Mouse (Mus musculus) frontal cortex, adult 2 months (tissue): Measurements from ENCODE around the gene Gm3264. TPM values are rescaled to one million over a fixed set of nuclear protein-coding genes. Genes with fewer than 3 reads are reported as not detected.
"Not testable (repeated sequence)": the region's sequence is repeated elsewhere in the genome, so short reads cannot be mapped to it uniquely, and the experiment has no call there.

Experiments
- DNase-seq, 2 experiments: peaks; one replicate each; pipeline ENCODE4 v3.0.0; 2022; ENCODE audit warnings: low spot score in 1 of 2; ENCODE audit errors: extremely low spot score in 1 of 2
- polyA plus RNA-seq: library from polyadenylated mRNA; depleted of rRNA; stranded (reverse); fragments of >200 nt; gene quantifications from 2 replicates; pipeline ENCODE4 v1.2.3, GENCODE M21; 2012; rRNA removed

The Gm3264 gene
- polyA plus RNA-seq = 0.90 TPM in 1 of 2 replicates, not detected in the other

GRCm38 (mm10) chr14:4855299-4855980, at the start of gene Gm3264:
Gene Gm3264, plus strand, starts transcription at chr14:4855576.
- DNase-seq = not testable (repeated sequence)

- not testable (repeated sequence) for DNase-seq
Measured at GRCm38 (mm10) chr14:4806421-4806820, 49.0 kb upstream of the Gm3264 start.

- DNase-seq = not testable (repeated sequence)
Measured at GRCm38 (mm10) chr14:4821950-4822349, 33.4 kb upstream of the Gm3264 start.

- DNase-seq = not testable (repeated sequence)
Measured at GRCm38 (mm10) chr14:4837806-4838205, 17.6 kb upstream of the Gm3264 start, which contains the start of gene Gm3269. Gene Gm3269, plus strand, starts transcription at chr14:4838106.

- DNase-seq = not testable (repeated sequence)
Measured at GRCm38 (mm10) chr14:4892116-4892515, 36.7 kb downstream of the Gm3264 start, which contains the start of gene Gm3278. Gene Gm3278, plus strand, starts transcription at chr14:4892416.

Other genes starting within 250 kb of the Gm3264 start
- gene Gm8159, start 223.2 kb upstream of the Gm3264 start, polyA plus RNA-seq = 0.08 and 0.24 TPM in 2 replicates
- gene Gm3239, start 191.4 kb upstream of the Gm3264 start, polyA plus RNA-seq = 0.36 and 0.42 TPM in 2 replicates
- not detected in 2 replicates for gene Gm7876, start 146.3 kb upstream of the Gm3264 start, polyA plus RNA-seq
- 0.86 and 1.1 TPM in 2 replicates for gene Gm3252, start 128.8 kb upstream of the Gm3264 start, polyA plus RNA-seq
- not detected in 2 replicates for gene Gm9602, start 79.2 kb upstream of the Gm3264 start, polyA plus RNA-seq
- gene Gm3269, start 17.5 kb upstream of the Gm3264 start, polyA plus RNA-seq = not detected in 2 replicates
- 0.15 and 0.26 TPM in 2 replicates for gene Gm3278, start 36.8 kb downstream of the Gm3264 start, polyA plus RNA-seq
- not detected in 2 replicates for gene Gm8297, start 128.4 kb downstream of the Gm3264 start, polyA plus RNA-seq
- not detected in 2 replicates for gene Gm3298, start 160.3 kb downstream of the Gm3264 start, polyA plus RNA-seq
- not detected in 2 replicates for gene 4930555G01Rik, start 195.1 kb downstream of the Gm3264 start, polyA plus RNA-seq
- 1.8 and 2.3 TPM in 2 replicates for gene Gm8281, start 215.5 kb downstream of the Gm3264 start, polyA plus RNA-seq